Mouse (Mus musculus): ENCODE measurements around the gene Ttyh2.

GRCm38 (mm10) chr11:114649510-114649909 lies 25.7 kb upstream of the Ttyh2 start:
- no peak for TF ChIP-seq CTCF (IDR thresholded peaks at IDR 0.05; ENCODE audit: borderline replicate concordance, insufficient read depth, low read depth, low read length)
- no peak for TF ChIP-seq POLR2A (IDR thresholded peaks at IDR 0.05; ENCODE audit: borderline replicate concordance, insufficient read depth, low read length)

All from cerebellum, adult 2 months (tissue).